Mouse (Mus musculus) gastrocnemius, postnatal 10 days (tissue): ENCODE measurements at regions not wholly inside any gene's neighbourhood (a gene's known extent, or its start where the extent isn't known, plus 50 kb on each side); places are given as distances from the start of the nearest gene placed in this dataset.

Experiments
- DNase-seq: peaks from one replicate; pipeline ENCODE4 v3.0.0; 2021; ENCODE audit warnings: mixed read lengths

DNA sequence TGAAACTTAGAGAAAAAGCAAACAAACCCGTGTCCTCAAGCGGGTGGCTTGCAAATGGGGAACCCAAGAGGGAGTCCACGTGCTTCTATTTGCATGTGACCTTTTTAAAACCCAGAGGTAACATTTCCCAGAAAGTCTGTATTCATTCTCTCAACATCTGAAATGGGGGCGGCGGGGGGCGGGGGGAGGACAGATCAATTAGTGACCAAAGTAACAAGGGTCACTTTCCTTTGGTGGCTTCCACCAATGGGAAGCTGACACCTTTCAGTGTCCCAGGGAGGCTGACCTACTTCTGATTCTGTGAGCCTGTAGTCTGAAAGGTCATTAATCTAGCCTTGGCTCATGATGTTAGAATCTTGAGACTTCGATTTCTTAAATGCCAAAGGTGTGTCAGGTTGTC, 236.0 kb downstream of the Gm11011 start:
- DNase-seq, result no peak

DNA sequence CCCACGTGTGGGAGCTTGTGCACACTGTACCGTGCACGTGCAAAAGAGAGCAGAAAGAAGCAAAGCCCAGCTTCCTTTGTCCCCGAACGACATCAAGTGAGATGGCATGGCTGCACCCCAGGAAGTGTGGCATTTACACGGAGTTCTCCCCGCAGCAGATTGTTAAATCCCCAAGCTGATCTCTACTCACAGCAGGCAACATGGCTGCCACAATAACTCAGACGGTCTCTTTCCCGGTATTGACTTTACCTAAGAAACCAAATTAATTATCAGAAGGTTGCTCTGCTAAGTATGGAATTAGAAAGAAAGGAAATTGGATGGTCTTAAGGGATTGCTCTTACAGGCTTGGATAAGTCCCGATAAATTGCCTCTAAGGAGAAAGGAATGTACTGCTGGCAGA, 241.4 kb downstream of the Gm11011 start:
- DNase-seq, result no peak

DNA sequence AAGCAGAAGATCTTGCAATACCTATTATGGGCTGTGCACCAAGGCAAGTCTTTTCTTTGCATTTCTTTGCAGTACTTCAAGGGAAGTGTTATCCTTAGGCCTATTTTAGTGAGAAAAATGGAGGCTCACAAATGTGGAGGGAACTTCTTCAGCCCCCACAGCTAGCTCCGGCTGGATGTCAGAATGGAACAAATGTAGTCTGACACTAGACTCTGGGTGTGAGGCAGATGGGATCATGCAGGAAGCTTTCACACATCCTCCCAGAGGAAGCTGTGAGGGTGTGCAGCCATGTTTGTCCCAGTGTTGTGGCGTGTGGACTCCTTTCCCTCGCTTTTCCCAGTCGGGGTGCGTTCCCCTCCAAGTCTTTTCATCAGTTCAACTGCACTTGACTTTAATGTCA, 268.0 kb downstream of the Gm11011 start:
- no peak for DNase-seq

DNA sequence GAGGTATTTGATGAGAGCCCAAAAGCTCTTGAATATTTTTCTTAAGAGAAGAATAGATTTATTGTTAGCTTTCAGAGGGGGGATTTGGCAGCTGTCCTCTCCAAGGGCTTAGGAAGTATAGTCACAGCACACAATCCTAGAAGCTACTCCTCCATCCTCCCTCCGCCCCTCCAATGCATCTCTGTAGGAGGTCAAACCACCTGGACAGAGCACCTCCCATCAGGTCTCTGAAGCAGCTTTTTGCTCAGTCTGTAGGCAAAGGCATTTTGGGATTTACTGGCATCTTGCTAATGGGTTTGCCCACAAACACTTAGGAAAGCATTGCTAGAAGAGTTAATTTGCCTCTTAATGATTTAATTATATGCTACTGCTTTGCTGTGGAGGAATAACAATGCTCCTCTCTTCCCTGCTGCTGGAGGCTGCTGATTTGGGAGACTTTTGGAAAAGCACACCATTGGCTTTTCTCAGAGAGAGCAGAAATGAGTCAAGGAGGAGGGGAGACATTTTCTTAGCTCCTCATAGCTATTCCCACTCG, 273.1 kb downstream of the Gm11011 start:
- DNase-seq, result no peak

DNA sequence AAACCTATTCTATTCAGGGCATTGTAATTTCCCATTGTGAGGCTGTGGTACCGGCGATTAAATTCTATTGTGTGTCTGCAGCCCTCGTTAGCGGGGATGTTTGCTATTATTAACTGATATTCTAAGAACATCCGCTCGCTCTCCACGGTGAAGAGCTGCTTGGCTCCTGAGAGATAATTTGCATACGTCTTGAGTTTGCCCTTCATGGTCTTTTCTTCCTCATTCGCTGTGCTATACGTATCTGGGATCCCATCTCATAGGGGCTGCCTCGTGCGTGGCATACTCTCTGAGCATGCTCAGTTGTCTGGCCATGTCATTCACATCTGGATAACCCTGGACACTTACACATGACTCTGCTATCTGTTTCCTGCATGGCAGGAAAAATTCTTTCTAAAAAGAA, 275.7 kb downstream of the Gm11011 start:
- no peak for DNase-seq

DNA sequence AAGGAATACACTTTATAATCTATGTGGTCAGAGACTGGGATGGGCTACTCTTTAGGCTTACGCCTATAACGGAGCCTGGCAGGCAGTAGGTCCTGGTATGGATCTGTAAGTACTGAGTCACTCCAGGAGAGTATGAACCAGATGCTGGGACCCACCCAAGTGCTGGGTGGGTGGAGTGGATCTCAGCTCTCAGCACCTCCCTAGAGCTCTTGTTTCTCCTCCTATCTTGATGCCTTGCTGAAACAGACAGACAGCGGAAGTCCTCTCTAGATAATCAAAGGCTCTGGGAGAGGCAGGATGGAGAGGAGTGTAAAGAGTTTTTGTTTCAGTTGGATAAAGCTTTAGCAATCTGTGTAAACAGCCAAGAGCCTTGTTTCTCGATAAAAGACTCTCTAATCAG, 276.2 kb downstream of the Gm11011 start:
- no peak for DNase-seq

DNA sequence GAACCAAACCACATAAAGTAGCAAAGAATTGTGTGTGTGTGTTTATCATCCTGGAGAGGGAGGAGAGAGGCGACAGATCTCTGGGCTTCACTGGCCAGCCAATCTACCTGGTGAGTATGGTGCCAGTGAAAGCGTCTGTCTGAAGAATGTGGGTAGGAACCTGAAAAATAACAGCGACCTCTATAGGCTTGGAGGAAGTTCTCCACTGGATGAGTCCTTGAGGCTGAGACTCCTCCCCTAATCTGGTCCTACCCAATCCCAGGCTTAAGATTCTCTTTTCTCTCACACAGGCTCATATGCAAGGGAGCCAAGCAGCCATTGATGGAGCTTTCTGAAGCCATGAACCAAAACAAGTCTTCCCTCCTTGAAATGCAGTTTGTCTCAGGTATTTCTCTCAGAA, 283.2 kb downstream of the Gm11011 start:
- DNase-seq, result no peak

DNA sequence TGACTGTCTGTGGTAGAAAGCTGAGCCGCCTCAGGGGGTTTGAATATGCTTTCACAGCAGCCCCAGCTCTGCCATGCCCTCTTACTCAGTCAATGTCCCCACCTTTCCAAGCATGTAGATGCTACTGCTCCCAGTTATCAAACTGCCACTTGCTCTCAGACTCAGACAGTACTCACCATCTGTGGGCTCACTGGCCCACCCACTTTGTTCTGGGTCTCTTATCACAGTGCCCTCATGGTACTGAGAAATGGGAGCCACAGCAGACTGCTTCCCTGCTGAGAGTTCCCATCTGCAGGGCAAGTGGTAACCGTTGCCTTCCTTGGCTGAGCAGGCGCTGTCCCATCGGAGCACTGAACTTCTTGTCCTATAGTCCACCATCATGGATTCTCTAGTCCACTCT, 286.6 kb downstream of the Gm11011 start:
- DNase-seq, result no peak

DNA sequence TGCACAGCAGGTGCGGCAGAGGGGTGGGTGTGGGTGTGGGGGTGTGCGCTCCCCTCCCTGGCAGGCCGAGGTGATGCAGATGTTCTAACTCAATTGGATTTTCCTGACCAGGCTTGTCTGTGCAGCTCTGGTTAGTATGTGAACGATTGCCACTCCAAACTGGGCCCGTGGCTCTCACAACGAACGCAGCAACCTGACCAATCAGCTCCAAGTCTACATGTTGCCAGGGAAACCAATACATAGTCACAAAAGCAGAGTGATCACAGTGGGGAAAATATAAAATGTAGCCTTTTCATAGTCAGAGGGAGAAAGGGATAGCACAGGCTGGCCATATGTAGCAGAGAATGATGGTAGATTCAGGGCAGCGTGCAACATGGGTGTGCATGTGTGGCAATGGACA, 287.1 kb downstream of the Gm11011 start:
- DNase-seq, result no peak

DNA sequence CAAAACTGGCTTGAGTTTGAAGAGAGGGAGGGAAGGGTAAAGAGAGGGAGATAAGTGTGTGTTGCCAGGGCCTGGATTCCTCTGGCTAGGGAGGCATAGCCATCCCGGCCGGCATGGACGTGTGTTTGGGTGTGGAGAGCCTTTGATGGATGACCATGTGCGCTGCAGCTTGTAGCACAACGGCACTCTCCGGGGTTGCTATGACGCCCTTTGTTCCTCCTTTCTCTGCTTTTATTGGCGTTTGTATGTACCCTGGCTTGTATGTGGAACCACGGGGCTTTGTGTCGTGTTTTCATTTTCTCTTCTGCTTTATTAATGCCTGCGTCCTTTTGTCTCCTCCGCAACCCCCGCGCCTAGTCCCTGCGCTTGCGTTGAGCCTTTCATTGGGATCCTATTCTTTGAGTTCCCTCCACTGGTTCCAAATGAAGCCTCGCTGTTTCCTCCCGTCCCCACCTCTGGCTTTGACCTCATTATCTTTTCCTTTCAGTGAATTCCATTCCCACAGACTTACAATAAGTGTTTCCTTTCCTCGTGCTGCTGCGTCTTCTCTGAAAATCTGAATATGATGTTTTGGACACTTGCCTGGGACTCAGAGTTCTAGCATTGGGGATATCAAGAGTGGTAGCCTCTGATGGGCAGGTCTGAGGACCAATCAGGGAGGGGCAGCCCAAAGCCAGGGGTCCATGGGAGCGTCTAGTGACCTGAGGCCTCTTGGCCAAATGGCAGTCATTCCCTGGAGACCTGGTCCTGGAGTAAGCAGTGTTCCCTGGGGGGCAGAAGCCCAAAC, 289.5 kb downstream of the Gm11011 start:
- DNase-seq, result no peak

DNA sequence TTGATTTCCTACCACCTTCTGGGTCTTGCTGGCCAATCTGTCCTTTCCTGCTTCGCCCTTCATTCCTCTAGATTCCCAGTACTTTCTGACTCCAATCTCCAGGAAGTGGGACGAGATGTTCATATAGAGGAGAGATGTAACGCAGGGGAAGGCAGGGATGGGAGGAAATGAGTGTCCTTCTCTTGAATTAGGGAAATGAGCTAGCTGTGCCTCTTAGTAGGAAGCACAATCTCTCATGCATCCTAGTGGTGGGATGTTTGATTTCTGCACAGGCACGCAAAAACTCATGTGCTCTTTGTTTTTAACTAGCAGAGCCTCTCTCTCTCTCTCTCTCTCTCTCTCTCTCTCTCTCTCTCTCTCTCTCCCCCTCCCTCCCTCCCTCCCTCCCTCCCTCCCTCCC, 290.3 kb downstream of the Gm11011 start:
- DNase-seq, result no peak

DNA sequence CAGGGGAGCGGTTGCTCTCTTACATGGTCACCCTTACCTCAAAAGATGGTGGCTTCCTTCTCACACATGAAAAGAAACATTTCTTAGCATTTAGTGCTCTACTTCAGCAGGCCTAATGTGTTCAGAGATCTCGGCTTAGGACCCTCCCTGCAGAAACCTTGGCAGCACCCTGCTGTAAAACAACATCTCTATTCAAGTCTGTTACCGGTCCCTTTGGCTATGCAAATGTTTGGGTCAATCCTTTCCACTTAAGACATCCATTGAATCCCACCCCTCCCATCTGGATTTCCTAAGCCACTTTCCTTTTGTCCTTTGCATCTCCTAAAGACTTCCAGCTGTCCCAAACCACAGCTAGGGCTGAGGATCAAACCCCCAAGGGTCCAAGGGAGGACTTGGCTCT, 294.2 kb downstream of the Gm11011 start:
- no peak for DNase-seq

DNA sequence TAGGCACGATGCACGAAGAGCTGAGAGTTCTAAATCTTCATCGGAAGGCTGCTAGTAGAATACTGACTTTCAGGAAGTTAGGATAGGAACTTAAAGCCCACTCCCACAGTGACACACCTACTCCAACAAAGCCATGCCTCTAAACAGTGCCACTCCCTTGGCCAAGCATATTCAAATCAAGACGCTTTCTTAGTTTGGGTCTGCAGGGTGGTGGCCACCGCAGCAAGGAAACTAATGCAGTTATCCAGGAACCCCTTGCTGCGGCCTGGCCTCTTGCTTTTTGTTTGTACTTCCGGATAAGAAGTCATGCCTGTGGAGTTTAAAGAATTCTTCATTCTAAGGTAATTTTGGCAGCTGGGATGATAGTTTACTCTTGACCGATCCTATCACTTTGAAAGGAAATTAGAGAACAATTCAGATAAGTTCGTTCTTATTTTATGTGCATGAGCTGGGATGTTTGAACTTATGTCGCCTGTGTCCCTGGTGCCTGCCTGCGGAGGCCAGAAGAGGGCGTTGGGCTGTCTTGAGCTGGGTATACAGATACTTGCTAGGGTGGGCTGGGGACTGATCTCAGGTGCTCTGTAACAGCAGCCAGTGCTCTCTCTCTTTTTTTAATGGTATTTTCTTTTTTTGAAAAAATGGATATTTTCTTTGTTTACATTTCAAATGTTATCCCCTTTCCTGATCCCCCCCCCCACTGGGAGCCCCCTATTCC, 298.5 kb downstream of the Gm11011 start:
- no peak for DNase-seq

DNA sequence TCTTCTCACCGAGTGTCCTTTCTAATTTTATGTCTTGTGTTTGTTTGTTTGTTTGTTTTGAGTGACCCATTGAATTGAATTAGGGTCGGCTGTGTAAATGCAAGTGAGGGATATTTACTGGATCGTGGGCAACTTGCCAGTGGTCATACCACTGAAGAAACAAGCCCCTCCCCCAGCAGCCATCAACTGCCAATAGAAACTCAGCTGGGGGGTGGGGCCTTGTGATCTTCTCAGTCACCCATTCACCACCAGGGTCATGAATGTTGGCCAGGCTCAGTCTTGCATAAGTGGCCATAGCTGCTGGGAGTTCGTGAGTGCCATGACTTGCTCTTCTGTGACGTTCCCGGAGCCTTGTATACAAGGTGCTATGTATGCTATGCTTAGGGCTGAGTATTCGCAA, 300.8 kb downstream of the Gm11011 start:
- no peak for DNase-seq

DNA sequence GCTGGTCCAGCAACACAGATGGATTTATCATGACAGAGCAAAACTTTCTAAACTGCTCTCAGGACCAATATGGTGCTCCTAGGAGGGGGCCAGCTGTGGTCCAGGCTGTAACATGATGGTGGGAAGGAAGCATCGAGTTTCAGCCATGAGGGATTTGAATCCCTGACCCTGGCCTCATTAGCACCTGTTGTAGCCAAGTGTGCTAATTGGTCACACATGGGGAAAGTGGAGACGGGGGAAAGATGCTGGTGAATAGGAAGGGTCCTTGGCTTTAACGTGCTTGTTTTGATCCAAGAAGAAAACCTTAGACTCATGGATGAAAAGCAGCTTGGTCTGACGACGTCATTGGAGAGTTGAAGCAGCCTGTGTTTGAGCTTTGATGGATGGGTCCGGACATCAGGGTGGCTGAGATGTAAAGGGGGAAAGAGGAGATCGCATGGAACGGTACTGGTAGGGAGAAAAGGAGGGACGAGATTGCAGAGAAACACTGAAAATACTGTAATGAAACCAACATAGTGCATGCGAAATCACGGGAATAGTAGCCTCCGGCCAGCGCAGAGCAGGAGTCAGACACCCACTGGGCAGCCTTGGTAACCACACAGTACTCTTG, 304.9 kb downstream of the Gm11011 start:
- no peak for DNase-seq

DNA sequence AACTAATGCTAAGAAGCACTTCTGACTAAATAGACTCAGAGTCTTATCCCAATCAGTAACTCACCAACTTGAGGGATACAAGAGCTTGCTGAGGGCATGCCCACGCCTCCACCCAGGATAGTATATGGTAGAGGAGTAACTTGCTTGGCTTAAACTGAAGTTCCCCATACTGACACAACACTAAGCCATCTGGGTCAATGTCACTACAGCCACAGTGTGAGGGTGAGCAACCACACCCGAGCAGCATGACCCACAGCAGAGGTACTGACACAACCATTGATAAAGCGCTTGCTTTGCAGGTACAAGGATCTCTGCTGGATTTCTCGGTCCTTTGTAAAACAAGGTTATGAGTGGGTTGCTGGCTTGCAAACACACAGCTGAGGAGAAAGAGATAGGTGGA, 312.2 kb downstream of the Gm11011 start:
- DNase-seq, result no peak

DNA sequence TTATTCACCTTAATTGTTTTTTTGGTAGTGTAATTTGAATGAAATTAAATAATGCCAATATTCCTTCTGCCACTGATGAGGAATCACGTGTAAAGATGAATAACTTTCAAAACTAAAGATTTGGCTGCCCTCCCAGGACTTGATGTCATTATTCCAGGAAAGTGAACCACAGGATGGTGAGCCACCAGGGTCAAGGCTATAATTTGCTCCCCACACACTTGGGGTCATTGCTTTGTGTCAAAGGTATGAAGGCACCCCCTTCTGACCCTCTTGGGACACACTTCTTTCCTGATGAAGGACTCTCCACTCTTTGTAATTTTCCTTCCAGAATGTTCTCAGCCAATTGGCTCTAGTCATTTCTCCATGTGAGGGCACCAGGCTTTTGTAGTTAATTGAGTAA, 313.4 kb downstream of the Gm11011 start:
- no peak for DNase-seq

DNA sequence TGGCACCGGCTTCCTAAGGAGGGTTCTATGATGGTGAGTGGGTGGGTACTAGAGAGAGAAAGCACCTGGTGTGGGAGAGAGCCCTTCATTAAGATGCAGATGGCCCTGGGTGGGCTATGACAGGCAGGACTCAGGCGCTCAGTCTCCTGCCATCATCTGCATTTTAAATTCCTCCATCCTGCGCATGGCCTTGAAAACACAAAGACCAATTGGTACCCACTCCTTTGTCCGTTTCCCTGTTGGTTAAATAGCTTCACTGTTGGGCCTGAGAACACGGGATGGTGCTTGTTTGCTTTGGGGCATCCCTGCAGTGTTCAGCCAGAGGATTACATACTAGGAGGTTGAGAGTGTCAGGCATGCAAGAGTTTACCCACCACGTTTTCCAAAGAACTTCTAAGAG, 314.9 kb downstream of the Gm11011 start:
- DNase-seq, result no peak

DNA sequence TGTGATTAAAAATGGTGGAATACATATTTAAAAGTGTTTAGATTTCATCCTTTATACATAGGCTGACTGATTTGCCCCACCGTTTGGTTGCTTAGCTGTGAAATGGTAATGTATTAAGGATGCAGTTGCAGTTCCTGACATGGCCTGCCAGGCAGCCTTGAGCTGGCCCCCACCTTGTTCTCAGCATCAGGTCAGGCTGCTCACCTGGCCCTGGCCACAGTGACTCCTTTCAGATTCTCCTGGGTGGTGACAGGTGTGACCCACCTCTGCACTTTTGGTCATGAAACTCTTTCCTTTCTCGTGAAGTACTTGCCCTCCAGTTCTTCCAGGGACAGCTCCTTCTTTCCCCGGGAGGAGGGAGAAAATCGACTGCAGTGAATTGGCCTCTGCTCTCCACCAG, 315.5 kb downstream of the Gm11011 start:
- DNase-seq, result no peak

DNA sequence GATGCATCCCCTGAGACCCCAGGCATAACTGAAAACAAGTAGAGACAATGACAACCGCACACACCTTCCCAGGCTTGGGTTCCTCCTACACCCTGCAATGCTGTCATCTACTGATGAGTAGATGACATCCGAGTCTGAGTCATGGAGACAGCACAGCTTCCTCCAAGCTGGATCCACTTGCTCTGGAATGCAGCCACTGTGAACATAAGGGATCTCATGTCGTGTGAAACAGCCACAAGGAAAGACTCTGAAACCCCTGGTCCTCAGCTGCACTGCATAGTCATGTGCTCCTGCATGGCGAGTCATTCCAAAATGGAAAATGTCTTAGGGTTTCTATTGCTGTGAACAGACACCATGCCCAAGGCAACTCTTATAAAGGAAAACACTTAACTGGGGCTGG, 305.2 kb upstream of the Zfp64 start:
- DNase-seq, result no peak

DNA sequence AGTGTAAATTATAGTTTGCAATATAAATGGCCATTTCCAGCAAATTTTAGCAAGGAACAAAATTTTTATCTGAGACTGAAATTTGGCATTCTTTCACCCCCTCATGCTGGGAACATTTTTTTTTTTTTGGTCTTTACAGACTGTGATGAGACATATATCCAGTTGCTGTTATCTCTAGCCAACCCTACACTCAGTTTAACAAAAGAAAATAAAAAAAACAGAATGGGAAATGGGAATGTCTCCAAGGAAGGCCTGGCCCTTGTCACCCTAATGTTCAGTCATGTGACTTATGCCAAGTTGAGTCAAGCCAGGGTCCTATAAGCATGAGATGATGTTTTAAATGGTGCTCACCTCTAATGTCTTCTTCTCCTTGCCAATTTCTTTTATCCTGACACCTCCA, 289.2 kb upstream of the Zfp64 start:
- DNase-seq, result no peak

DNA sequence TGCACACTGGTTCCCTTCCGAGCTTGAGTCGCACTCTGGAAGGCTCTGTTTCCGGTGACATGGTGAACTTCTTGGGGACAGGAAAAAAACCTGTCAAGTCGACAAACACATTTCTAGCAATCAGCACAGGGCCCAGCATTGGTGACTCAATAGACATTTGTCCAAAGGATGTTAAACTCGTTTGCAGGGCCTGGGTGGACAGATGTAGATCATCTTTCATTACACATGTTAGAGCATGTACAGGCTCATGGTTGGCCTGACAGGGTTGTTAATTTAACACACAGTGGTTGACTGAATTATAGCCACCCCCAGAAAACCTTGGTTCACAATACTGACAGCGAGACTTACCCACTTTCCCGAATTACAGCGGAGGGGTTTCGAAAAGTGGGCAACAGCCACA, 288.6 kb upstream of the Zfp64 start:
- DNase-seq, result no peak

DNA sequence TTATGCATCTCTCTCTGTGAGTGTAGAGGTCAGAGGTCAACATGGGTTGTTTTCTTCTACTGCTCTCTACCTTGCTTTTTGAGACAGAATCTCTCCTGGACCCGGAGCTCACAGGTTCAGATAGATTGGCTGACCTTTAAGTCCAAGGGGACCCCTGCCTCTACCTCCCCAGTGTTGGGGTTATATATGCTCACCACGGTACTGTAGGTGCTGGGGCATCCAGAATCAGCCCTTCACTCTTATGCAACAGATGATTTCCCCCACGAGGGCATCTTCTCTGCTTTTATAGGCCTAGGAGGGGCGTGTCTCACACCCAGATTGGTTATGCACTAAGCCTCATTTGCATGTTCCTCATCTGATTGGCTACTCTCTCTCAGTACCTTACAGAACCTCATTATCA, 282.5 kb upstream of the Zfp64 start:
- no peak for DNase-seq

DNA sequence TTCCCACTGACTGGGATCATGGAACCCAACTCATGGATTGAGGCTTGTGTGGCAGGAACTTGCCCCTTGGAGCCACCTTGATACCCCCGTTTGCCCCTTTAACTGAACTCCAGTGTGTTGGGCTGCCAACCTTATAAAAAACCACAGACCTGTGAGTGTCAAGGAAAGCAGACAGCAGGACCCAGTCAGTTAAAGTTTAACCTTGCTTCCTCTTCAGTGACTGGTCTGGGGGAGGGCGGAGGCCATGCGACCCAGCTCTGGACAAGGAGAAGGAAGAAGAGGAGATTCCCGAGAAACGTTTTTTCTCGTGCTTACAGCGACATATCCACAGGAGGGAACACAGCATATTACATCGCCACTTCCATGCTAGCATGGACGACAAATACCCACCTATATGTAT, 281.9 kb upstream of the Zfp64 start:
- DNase-seq, result no peak
